Mouse (Mus musculus) hematopoietic stem cell, adult 5-6 weeks (primary cell): ENCODE measurements around the gene Mmel1. TPM values are rescaled to one million over a fixed set of nuclear protein-coding genes. Genes with fewer than 3 reads are reported as not detected.

Experiments
- ATAC-seq, 2 experiments: fragments of 125-278 bp in 1 of 2; replicated peaks in 1 of 2; 2 replicates each; pipeline ENCODE4 v1.8.0; 2016 to 2017; ENCODE audit warnings: inconsistent platforms in 2 of 2, mild to moderate bottlenecking in 2 of 2, moderate number of reproducible peaks in 2 of 2, low read depth in 1 of 2, moderate TSS enrichment in 1 of 2; ENCODE audit not compliant: low FRiP score in 2 of 2, poor library complexity in 2 of 2, severe bottlenecking in 2 of 2, insufficient read depth in 1 of 2, low TSS enrichment in 1 of 2
- total RNA-seq: library from RNA; stranded (forward); fragments of 172-1452, 232-1000 nt; gene quantifications from 2 replicates; pipeline ENCODE4 v1.2.3, GENCODE M21; 2017

Gene Mmel1
- total RNA-seq, 1 experiment from 2014 or later = not detected

GRCm38 (mm10) chr4:154887593-154888250, 18.3 kb downstream of the Mmel1 start:
- no peak for ATAC-seq

- ATAC-seq = no peak
Measured at GRCm38 (mm10) chr4:154890887-154891286, 21.5 kb downstream of the Mmel1 start.

GRCm38 (mm10) chr4:154895549-154895948, 26.2 kb downstream of the Mmel1 start:
- ATAC-seq = no peak

- ATAC-seq = no peak
Measured at GRCm38 (mm10) chr4:154897676-154898465, 28.5 kb downstream of the Mmel1 start.

DNA sequence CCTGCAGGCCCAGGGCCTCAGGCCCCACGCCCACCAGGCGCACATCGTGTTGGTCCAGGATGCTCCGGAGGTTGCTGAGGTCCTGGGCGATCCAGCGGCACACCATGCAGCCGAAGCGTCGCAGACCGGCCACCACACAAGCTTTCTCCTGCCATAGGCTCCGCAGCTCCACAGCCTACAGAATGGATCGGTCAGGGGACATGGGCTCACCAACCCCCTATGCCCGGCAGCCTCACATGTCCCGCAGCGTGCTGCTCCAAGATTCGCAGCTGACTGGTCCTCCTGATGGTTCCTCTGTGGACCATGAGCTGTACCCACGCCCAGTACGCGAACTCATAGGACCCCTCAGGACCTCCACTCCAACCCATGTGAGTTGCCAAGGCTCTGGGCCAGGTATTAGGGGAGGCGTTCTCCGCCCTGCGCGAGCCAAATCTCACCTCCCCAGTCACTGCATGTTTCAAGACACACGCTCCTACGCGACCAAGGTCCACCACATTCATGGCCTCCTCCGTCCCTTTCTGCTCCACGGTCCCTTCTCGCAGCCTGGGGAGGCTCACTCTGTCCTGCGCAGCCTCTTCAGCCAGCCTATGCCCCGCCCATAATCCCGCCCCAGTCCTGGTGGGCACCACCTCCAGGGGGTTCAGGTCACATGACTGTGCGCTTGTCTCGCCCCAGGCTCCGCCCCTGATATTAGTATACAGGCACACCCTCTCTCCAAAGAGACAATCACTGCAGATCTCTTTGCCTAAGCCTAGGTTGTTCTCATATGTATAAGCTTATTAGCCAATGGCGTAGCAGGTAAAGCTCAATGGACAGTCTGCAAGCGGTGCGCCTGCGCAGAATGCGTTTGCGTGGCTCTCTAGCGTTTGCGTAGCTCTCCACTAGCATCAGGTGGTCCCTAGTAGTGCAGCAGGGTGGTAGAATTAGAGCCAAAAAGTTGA, 29.4 kb downstream of the Mmel1 start, which contains the start of gene Fam213b:
Gene Fam213b, minus strand, starts transcription at position 630 of the 941 bp plus-strand sequence.
- ATAC-seq = peak; percentile 85 to 90

GRCm38 (mm10) chr4:154902371-154902770, 33.0 kb downstream of the Mmel1 start:
- no peak for ATAC-seq

- peak; percentile 90 to 95 for ATAC-seq
Measured at GRCm38 (mm10) chr4:154904185-154905071, 35.0 kb downstream of the Mmel1 start.

- ATAC-seq = peak; percentile 48 to 63; a peak in 3 of 4 replicates
Measured at GRCm38 (mm10) chr4:154907833-154908232, 38.4 kb downstream of the Mmel1 start.

GRCm38 (mm10) chr4:154908490-154908889, 39.1 kb downstream of the Mmel1 start:
- ATAC-seq = peak in 1 of 2 experiments; percentile 82; a peak in 2 of 4 replicates

DNA sequence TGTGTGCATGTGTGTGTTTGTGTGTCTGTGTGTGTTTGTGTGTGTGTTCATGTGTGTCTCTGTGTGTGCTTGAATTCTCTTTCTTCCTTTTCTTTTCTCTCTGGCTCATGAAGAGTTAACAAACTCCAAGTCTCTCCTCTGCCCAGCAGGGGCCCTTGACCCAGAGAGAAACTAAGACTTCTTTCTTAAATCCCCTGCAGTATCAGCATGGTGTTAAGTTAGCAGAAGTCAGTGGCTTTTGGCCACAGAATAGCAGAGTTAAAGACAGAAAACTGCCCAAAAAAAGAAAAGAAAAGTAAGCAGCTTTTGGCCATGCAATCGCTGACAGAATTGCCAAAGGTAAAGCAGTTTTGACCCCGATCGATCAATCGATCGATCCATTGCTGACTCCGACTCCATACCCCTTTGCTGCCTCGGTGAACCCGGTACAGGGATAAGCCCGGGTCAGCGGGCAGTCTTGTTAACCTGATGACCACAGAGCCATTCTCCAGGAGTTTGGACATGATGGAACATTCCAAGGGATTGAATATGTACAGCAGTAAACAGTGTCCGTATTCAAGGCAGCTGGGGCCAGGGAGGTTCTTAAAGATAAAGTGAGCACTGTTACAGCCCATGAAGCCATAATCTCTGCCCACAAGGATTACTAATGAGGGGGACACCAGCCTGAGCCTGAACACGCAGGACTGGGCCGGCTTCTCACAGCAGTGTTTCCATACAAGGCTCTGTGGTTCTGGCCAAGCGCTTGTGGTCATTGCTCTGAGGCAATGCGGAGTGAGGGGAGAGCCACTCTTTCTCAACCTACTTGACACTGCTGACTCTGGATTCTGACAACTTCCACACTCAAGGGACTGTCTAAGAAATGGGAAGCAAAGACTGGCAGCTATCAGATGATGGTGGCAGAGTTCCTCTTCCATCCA, 41.5 kb downstream of the Mmel1 start:
- ATAC-seq = peak; percentile 55 to 76; a peak in 3 of 4 replicates

GRCm38 (mm10) chr4:154911644-154912043, 42.3 kb downstream of the Mmel1 start:
- no peak; a peak in 1 of 4 replicates for ATAC-seq

DNA sequence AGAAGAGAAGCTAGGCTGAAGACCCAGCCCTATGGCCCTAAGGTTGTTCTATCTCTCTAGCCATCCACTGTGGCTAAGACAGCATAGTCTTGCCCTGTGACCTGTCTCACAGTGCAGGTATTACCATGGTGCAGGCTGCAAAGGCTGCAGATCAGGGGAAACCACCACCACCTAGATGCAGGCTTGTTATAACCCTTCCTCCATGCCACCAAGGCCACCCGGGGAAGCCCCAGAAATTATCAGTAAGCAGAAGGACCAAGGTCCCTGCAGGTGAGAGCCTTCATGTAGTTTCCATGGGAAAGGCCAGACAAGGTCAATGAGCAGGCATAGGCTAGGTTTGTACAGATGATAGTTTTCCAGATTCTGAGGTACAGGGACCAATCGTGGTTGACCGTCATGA, 44.5 kb downstream of the Mmel1 start:
- ATAC-seq = no peak

DNA sequence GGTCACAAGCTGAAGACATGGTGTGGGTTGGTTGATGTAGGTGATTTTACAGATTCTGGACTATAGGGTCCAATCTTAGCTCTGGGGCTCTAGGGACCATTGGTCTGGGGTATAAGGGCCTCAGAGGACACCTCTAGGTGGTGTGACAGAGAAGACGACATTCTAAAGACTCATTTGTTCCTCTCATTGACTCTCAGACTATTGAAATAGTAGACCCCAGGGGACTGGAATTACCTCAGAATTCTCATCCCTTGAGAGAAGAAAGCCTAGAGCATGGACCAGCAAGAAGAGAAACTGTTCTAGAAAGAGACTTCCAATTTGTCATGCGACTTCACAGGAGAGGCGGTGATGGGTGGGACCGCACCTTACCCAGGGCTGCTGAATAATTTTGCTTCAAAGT, 44.9 kb downstream of the Mmel1 start:
- ATAC-seq = no peak

DNA sequence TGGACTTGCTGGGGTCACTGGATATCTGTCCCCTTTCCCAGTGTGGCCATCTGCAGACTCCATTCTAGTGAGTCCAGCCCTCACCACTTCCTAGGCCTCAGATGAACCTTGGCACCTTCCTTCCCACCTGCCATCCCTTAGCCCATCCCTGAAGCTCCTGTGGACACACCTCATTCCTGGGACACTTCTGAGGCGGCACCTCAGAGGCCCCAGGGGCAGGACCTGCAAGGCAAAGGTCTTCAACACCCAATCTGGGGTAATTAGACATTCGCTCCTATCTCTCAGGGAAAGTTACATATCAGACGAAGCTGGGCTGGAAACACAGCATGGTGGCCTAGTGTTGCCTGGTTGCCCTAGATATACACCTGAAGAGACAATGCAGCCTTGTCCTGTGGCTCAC, 45.3 kb downstream of the Mmel1 start:
- ATAC-seq = no peak

DNA sequence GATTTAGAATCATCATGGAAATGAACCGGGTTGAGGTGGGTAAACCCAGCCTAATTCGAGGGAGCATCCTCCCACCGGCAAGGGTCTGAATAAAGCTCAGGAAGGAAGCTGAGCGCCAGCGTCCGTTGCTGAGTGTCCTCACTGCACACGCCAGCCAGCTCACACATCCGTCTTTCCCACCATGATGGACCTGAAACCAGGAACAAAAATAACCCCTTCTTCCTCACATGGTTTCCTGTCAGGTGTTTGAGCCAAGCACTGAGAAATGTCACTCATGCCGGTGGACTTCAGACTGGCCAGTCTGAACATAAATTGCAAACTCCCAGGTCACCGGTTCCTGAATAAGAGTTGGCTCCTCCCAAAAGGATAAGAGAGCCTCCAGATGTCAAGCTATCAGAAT, 45.9 kb downstream of the Mmel1 start:
- ATAC-seq = peak in 1 of 2 experiments; percentile 16; a peak in 1 of 4 replicates

GRCm38 (mm10) chr4:154916662-154917061, 47.3 kb downstream of the Mmel1 start:
- ATAC-seq = no peak
